Mouse (Mus musculus): Measurements from ENCODE around the gene 1110008P14Rik. TPM values are rescaled to one million over a fixed set of nuclear protein-coding genes. Genes with fewer than 3 reads are reported as not detected.
"Not testable (repeated sequence)": the region's sequence is repeated elsewhere in the genome, so short reads cannot be mapped to it uniquely, and the experiment has no call there.

The 1110008P14Rik gene
- polyA plus RNA-seq, 1 experiment, result 338 TPM

GRCm38 (mm10) chr2:32375317-32375940 is 6.3 kb downstream of the 1110008P14Rik start:
- no peak overlapping the region for H3K4me3 ChIP-seq (replicated peaks; ENCODE audit: insufficient read depth, low read depth, low read length)
- no peak for DNase-seq
- no peak overlapping the region for H3K27ac ChIP-seq (ENCODE audit: insufficient read depth, low read length)
- no peaks in the 10 kb centered on the region for H3K27me3 ChIP-seq (ENCODE audit: control insufficient read depth, insufficient read depth, low read length)
- 86% methylated on average over 13 of the region's 13 CpGs for WGBS
- no peak for TF ChIP-seq POLR2A (IDR thresholded peaks at IDR 0.05; ENCODE audit: borderline replicate concordance, insufficient read depth, low read length)
- TF ChIP-seq CTCF (IDR thresholded peaks at IDR 0.05; ENCODE audit: borderline replicate concordance, insufficient read depth, low read depth, low read length), result no peak
- H3K4me1 ChIP-seq (ENCODE audit: control insufficient read depth, insufficient read depth, low read length), result peaks cover 1% of the 10 kb centered on the region; the same call in 1 of the 2 replicates

GRCm38 (mm10) chr2:32374191-32374590 is 7.5 kb downstream of the 1110008P14Rik start:
- no peaks in the 10 kb centered on the region for H3K4me1 ChIP-seq (ENCODE audit: control insufficient read depth, insufficient read depth, low read length)
- TF ChIP-seq POLR2A (IDR thresholded peaks at IDR 0.05; ENCODE audit: borderline replicate concordance, insufficient read depth, low read length), result no peak
- TF ChIP-seq CTCF (IDR thresholded peaks at IDR 0.05; ENCODE audit: borderline replicate concordance, insufficient read depth, low read depth, low read length), result no peak
- no peak overlapping the region for H3K27ac ChIP-seq (ENCODE audit: insufficient read depth, low read length)
- DNase-seq, result no peak
- no peak overlapping the region for H3K4me3 ChIP-seq (replicated peaks; ENCODE audit: insufficient read depth, low read depth, low read length)
- no peaks in the 10 kb centered on the region for H3K27me3 ChIP-seq (ENCODE audit: control insufficient read depth, insufficient read depth, low read length)
- 88% methylated on average over 10 of the region's 10 CpGs for WGBS

DNA sequence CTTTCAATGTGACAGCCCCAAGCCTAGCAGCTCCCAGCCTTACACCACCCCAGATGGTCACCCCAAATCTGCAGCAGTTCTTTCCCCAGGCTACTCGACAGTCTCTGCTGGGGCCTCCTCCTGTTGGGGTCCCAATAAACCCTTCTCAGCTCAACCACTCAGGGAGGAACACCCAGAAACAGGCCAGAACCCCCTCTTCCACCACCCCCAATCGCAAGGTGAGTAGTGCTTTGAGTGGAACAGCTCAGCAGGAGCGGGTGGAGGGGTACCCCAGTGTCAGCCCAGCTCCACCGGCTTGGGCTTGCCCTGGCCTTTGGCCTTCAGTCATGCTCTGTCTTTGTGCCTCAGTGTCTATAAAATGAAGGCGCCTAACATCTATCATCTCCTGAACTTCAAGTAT is 14.4 kb downstream of the 1110008P14Rik start:
- H3K27me3 ChIP-seq (ENCODE audit: control insufficient read depth, insufficient read depth, low read length), result no peaks in the 10 kb centered on the region
- WGBS, result 93% methylated on average over 5 of the region's 5 CpGs
- DNase-seq, result no peak
- peaks cover 2% of the 10 kb centered on the region; the same call in 1 of the 2 replicates for H3K4me1 ChIP-seq (ENCODE audit: control insufficient read depth, insufficient read depth, low read length)
- H3K27ac ChIP-seq (ENCODE audit: insufficient read depth, low read length), result no peak overlapping the region
- TF ChIP-seq CTCF (IDR thresholded peaks at IDR 0.05; ENCODE audit: borderline replicate concordance, insufficient read depth, low read depth, low read length), result no peak
- TF ChIP-seq POLR2A (IDR thresholded peaks at IDR 0.05; ENCODE audit: borderline replicate concordance, insufficient read depth, low read length), result no peak
- H3K4me3 ChIP-seq (replicated peaks; ENCODE audit: insufficient read depth, low read depth, low read length), result no peak overlapping the region

- H3K27me3 ChIP-seq (ENCODE audit: control insufficient read depth, insufficient read depth, low read length), result no peaks in the 10 kb centered on the region
- no peak for DNase-seq
- no peak overlapping the region for H3K4me3 ChIP-seq (replicated peaks; ENCODE audit: insufficient read depth, low read depth, low read length)
- peaks cover 2% of the 10 kb centered on the region; the same call in 1 of the 2 replicates for H3K4me1 ChIP-seq (ENCODE audit: control insufficient read depth, insufficient read depth, low read length)
- WGBS, result 82% methylated on average over 8 of the region's 8 CpGs
- no peak overlapping the region for H3K27ac ChIP-seq (ENCODE audit: insufficient read depth, low read length)
- no peak for TF ChIP-seq CTCF (IDR thresholded peaks at IDR 0.05; ENCODE audit: borderline replicate concordance, insufficient read depth, low read depth, low read length)
- no peak for TF ChIP-seq POLR2A (IDR thresholded peaks at IDR 0.05; ENCODE audit: borderline replicate concordance, insufficient read depth, low read length)
Measured at GRCm38 (mm10) chr2:32364121-32364520, 17.6 kb downstream of the 1110008P14Rik start.

GRCm38 (mm10) chr2:32363376-32364106 is 18.2 kb downstream of the 1110008P14Rik start:
- peak overlapping the region; percentile 78 for H3K4me3 ChIP-seq (replicated peaks; ENCODE audit: insufficient read depth, low read depth, low read length)
- H3K4me1 ChIP-seq (ENCODE audit: control insufficient read depth, insufficient read depth, low read length), result peaks cover 2% of the 10 kb centered on the region; the same call in 1 of the 2 replicates
- TF ChIP-seq CTCF (IDR thresholded peaks at IDR 0.05; ENCODE audit: borderline replicate concordance, insufficient read depth, low read depth, low read length) (no peak), POLR2A (IDR thresholded peaks at IDR 0.05; ENCODE audit: borderline replicate concordance, insufficient read depth, low read length) (no peak)
- DNase-seq, result no peak
- H3K27ac ChIP-seq (ENCODE audit: insufficient read depth, low read length), result peak overlapping the region; percentile 49; the same call in 1 of the 2 replicates
- H3K27me3 ChIP-seq (ENCODE audit: control insufficient read depth, insufficient read depth, low read length), result no peaks in the 10 kb centered on the region
- 4% methylated on average over 19 of the region's 19 CpGs for WGBS

DNA sequence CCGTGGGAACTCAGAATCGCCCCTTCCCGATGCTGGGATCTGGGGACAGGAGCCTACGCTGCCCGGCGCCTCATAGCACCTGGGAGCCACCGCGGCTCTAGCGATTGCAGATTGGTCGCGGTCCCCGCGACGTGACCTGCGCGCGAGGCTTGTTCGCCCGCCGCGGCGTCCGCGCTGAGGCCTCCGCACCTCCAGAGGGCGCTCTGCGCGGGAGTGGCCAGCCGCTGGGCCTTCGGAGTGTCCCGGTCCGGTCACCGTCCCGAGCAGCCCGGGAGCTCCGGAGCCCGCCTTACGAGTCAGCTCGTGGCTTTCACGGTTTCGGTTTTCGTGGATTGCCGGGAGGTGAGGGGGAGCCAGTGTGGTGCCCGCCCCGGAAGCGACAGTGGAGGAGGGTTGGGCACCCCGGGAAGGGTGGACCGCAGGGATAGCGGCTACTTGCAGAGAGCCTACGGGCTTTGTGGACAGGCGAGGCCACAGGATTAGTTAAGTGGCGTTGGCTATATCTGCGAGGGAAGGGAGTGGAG is 18.9 kb downstream of the 1110008P14Rik start:
- TF ChIP-seq CTCF (IDR thresholded peaks at IDR 0.05; ENCODE audit: borderline replicate concordance, insufficient read depth, low read depth, low read length), result peak; percentile 83
- TF ChIP-seq POLR2A (IDR thresholded peaks at IDR 0.05; ENCODE audit: borderline replicate concordance, insufficient read depth, low read length), result peak; percentile 65
- Histone ChIP-seq H3K4me3 (replicated peaks; ENCODE audit: insufficient read depth, low read depth, low read length) (peak overlapping the region; percentile 78), H3K27me3 (ENCODE audit: control insufficient read depth, insufficient read depth, low read length) (no peaks in the 10 kb centered on the region), H3K27ac (ENCODE audit: insufficient read depth, low read length) (peak overlapping the region; percentile 86), H3K4me1 (ENCODE audit: control insufficient read depth, insufficient read depth, low read length) (peaks cover 2% of the 10 kb centered on the region; the same call in 1 of the 2 replicates)
- under 1% methylated on average over 53 of the region's 53 CpGs for WGBS
- peak; percentile 95 to 97 for DNase-seq

DNA sequence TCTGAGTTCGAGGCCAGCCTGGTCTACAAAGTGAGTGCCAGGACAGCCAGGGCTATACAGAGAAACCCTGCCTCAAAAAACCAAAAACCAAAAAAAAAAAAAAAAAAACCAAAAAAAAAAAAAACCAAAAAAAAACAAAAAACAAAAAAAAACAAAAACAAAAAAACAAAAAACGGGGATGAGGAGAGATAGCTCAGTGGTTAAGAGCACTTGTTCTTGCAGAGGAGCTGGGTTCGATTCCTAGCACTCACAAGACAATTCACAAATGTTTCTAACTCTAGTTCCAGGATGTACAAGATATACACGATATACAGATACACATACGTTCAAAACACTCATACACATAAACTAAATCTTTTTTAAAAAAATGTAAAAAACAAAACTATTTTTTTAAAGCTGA is 19.5 kb downstream of the 1110008P14Rik start:
- not testable (repeated sequence) for H3K27me3 ChIP-seq (ENCODE audit: control insufficient read depth, insufficient read depth, low read length); H3K4me1 ChIP-seq (ENCODE audit: control insufficient read depth, insufficient read depth, low read length); DNase-seq
- peak overlapping the region; percentile 78 for H3K4me3 ChIP-seq (replicated peaks; ENCODE audit: insufficient read depth, low read depth, low read length)
- 0 out of 2 replicates have a peak overlapping the region, but pooled peaks have one; percentile 86 for H3K27ac ChIP-seq (ENCODE audit: insufficient read depth, low read length)
- 32% methylated on average over 5 of the region's 5 CpGs for WGBS

Data from cerebellum, adult 2 months (tissue).